Mouse (Mus musculus) hindbrain, embryonic 15.5 days (tissue): Measurements from ENCODE around the gene E130218I03Rik. TPM values are rescaled to one million over a fixed set of nuclear protein-coding genes. Genes with fewer than 3 reads are reported as not detected.
A peak's percentile ranks its signal among the peaks of the same experiment; 100 is the strongest.
"Not testable (repeated sequence)": the region's sequence is repeated elsewhere in the genome, so short reads cannot be mapped to it uniquely, and the experiment has no call there.

Experiments
- ATAC-seq: fragments of 200-750 bp; cut with Nextera tagmentation; 2 replicates; pipeline ENCODE4 v1.8.0; 2017; ENCODE audit warnings: low read depth, moderate number of reproducible peaks, moderate TSS enrichment; ENCODE audit not compliant: low FRiP score
- H3K27ac ChIP-seq: fragments of 300-500 bp; sonication (generic); replicated peaks from 2 replicates; pipeline ENCODE4 v1.5.1; 2015; ENCODE audit warnings: mild to moderate bottlenecking, inconsistent platforms
- H3K27me3 ChIP-seq: fragments of 300-500 bp; sonication (generic); 2 replicates; pipeline ENCODE4 v1.6.1; 2015; ENCODE audit warnings: control low read depth, inconsistent platforms
- H3K36me3 ChIP-seq: fragments of 300-500 bp; sonication (generic); 2 replicates; pipeline ENCODE4 v1.6.1; 2015; ENCODE audit warnings: control low read depth, inconsistent platforms
- H3K4me1 ChIP-seq: fragments of 300-500 bp; sonication (generic); replicated peaks from 2 replicates; pipeline ENCODE4 v1.6.1; 2015; ENCODE audit warnings: control low read depth, inconsistent platforms
- H3K4me2 ChIP-seq: fragments of 300-500 bp; sonication (generic); 2 replicates; pipeline ENCODE4 v1.6.1; 2015; ENCODE audit warnings: moderate library complexity, mild to moderate bottlenecking, inconsistent platforms
- H3K4me3 ChIP-seq: fragments of 300-500 bp; sonication (generic); 2 replicates; pipeline ENCODE4 v1.5.1; 2015; ENCODE audit warnings: mild to moderate bottlenecking, inconsistent platforms
- H3K9ac ChIP-seq: fragments of 300-500 bp; sonication (generic); 2 replicates; pipeline ENCODE4 v1.6.1; 2015; ENCODE audit warnings: inconsistent platforms
- H3K9me3 ChIP-seq: fragments of 300-500 bp; sonication (generic); 2 replicates; pipeline ENCODE4 v1.6.1; 2016; ENCODE audit warnings: control low read depth, inconsistent platforms
- WGBS: fragments of 180-500 bp; shearing (Covaris S2); methylation state at CpG from one replicate; pipeline ENCODE4 v1.1.7; 2015; 5-methylcytosine and 5-hydroxymethylcytosine counted together
- polyA plus RNA-seq: library from polyadenylated mRNA; unstranded; fragments of >200 nt; fragmentation: Nextera tagmentation; extraction: Ambion mirVana; gene quantifications from 2 replicates; pipeline ENCODE4 v1.2.1, GENCODE M21; 2015

The E130218I03Rik gene
- polyA plus RNA-seq, 1 experiment from 2014 or later: 0.48 TPM

GRCm38 (mm10) chr4:134253722-134254324 is 10.4 kb downstream of the E130218I03Rik start, which contains the start of gene Grrp1:
Gene Grrp1 (minus strand): TSS chr4:134254106.
- Histone ChIP-seq H3K27me3 (peaks cover 36% of the 10 kb centered on the region), H3K9me3 (no peaks in the 10 kb centered on the region), H3K4me1 (peaks cover 50% of the 10 kb centered on the region), H3K4me3 (peak within 1 kb of the TSS; percentile 56), H3K36me3 (no peaks in the 10 kb centered on the region), H3K4me2 (peak within 1 kb of the TSS; percentile 89), H3K27ac (peak within 1 kb of the TSS; percentile 36; the same call in 1 of the 2 replicates), H3K9ac (0 out of 2 replicates have a peak within 1 kb of the TSS, but pooled peaks have one; percentile 3)
- ATAC-seq: no peak
- WGBS: 2% methylated on average over 13 of the region's 13 CpGs

GRCm38 (mm10) chr4:134254835-134255234 is 11.4 kb downstream of the E130218I03Rik start:
- Histone ChIP-seq H3K9ac (no peak overlapping the region), H3K27me3 (peaks cover 36% of the 10 kb centered on the region), H3K27ac (no peak overlapping the region), H3K9me3 (no peaks in the 10 kb centered on the region), H3K36me3 (no peaks in the 10 kb centered on the region), H3K4me3 (no peak overlapping the region), H3K4me1 (peaks cover 40% of the 10 kb centered on the region), H3K4me2 (no peak overlapping the region)
- 23% methylated on average over 3 of the region's 3 CpGs for WGBS
- no peak for ATAC-seq

DNA sequence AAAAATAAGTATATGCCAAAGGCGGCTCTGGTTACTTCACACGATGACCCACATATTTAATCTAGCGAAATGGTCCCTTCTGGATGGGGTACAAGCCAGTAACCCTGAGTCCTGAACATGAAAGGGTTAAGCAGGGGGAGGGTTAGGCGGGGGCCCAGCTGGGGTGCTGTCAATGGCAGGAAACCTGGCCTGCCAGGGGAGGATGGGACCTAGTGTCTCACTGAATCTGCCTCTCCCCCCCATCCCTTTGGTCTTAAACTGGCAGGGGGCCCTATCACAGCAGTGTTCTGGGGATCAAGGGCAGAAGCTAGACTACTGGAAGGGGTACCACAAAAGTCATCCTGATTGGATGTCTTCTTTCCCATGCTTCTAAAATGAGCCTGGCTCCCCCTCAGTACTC is 12.4 kb downstream of the E130218I03Rik start:
- no peaks in the 10 kb centered on the region for H3K9me3 ChIP-seq
- H3K4me2 ChIP-seq: no peak overlapping the region
- H3K4me1 ChIP-seq: peaks cover 30% of the 10 kb centered on the region
- no peak overlapping the region for H3K9ac ChIP-seq
- no peak overlapping the region for H3K4me3 ChIP-seq
- ATAC-seq: no peak
- no peaks in the 10 kb centered on the region for H3K36me3 ChIP-seq
- peaks cover 36% of the 10 kb centered on the region for H3K27me3 ChIP-seq
- WGBS: 19% methylated on average over 4 of the region's 4 CpGs
- H3K27ac ChIP-seq: 0 out of 2 replicates have a peak overlapping the region, but pooled peaks have one; percentile 19

- peaks cover 36% of the 10 kb centered on the region for H3K27me3 ChIP-seq
- H3K27ac ChIP-seq: peak overlapping the region; percentile 19; the same call in 1 of the 2 replicates
- H3K4me2 ChIP-seq: no peak overlapping the region
- no peak overlapping the region for H3K4me3 ChIP-seq
- no peak for ATAC-seq
- H3K4me1 ChIP-seq: peaks cover 23% of the 10 kb centered on the region
- no peak overlapping the region for H3K9ac ChIP-seq
- WGBS: 7% methylated on average over 19 of the region's 19 CpGs
- no peaks in the 10 kb centered on the region for H3K9me3 ChIP-seq
- no peaks in the 10 kb centered on the region for H3K36me3 ChIP-seq
Observed at GRCm38 (mm10) chr4:134256407-134257197, 13.1 kb downstream of the E130218I03Rik start.

- no peak overlapping the region for H3K4me3 ChIP-seq
- no peak overlapping the region for H3K27ac ChIP-seq
- no peaks in the 10 kb centered on the region for H3K9me3 ChIP-seq
- H3K4me1 ChIP-seq: peaks cover 15% of the 10 kb centered on the region
- peaks cover 30% of the 10 kb centered on the region for H3K27me3 ChIP-seq
- 11% methylated on average over 11 of the region's 11 CpGs for WGBS
- H3K9ac ChIP-seq: no peak overlapping the region
- ATAC-seq: no peak
- no peaks in the 10 kb centered on the region for H3K36me3 ChIP-seq
- no peak overlapping the region for H3K4me2 ChIP-seq
Observed at GRCm38 (mm10) chr4:134257198-134258009, 13.9 kb downstream of the E130218I03Rik start.

DNA sequence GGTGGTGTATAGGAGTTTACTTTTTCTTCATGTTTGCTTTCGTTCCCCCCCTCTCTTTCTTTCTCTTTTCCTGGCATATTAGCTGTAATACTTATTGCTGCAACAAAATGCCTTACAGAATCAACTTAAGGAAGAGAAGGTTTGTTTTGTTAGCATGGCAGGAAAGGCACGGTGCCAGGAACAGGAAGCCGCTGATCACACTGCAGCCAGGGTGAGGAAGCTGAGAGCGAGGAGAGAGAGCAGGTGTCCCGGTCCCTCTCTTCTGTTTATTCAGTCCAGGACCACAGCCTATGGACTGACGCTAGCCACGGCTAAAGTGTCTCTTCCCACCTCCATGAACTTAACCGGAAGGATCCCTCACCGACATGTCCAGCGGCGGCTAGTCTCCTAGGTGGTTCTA is 14.9 kb downstream of the E130218I03Rik start:
- 71% methylated on average over 11 of the region's 11 CpGs for WGBS
- H3K27me3 ChIP-seq: peaks cover 23% of the 10 kb centered on the region
- H3K9ac ChIP-seq: no peak overlapping the region
- ATAC-seq: no peak
- no peak overlapping the region for H3K4me3 ChIP-seq
- H3K27ac ChIP-seq: no peak overlapping the region
- no peak overlapping the region for H3K4me2 ChIP-seq
- no peaks in the 10 kb centered on the region for H3K36me3 ChIP-seq
- H3K4me1 ChIP-seq: peaks cover 10% of the 10 kb centered on the region
- no peaks in the 10 kb centered on the region for H3K9me3 ChIP-seq

GRCm38 (mm10) chr4:134263191-134263590 is 19.7 kb downstream of the E130218I03Rik start:
- no peak for ATAC-seq

GRCm38 (mm10) chr4:134265860-134266585 is 22.6 kb downstream of the E130218I03Rik start:
- Histone ChIP-seq H3K27ac (no peak overlapping the region), H3K36me3 (no peaks in the 10 kb centered on the region), H3K4me2 (no peak overlapping the region), H3K4me3 (no peak overlapping the region), H3K9ac (no peak overlapping the region), H3K9me3 (no peaks in the 10 kb centered on the region), H3K27me3 (no peaks in the 10 kb centered on the region), H3K4me1 (no peaks in the 10 kb centered on the region)
- ATAC-seq: no peak
- 67% methylated on average over 9 of the region's 9 CpGs for WGBS

More at GRCm38 (mm10) chr4:134263191-134263590, 19.7 kb downstream of the E130218I03Rik start:
- Histone ChIP-seq H3K4me2 (no peak overlapping the region), H3K4me3 (no peak overlapping the region), H3K4me1 (no peaks in the 10 kb centered on the region), H3K9me3 (no peaks in the 10 kb centered on the region), H3K27me3 (no peaks in the 10 kb centered on the region), H3K27ac (no peak overlapping the region), H3K9ac (no peak overlapping the region), H3K36me3 (no peaks in the 10 kb centered on the region)
- WGBS: 36% methylated on average over 6 of the region's 6 CpGs

DNA sequence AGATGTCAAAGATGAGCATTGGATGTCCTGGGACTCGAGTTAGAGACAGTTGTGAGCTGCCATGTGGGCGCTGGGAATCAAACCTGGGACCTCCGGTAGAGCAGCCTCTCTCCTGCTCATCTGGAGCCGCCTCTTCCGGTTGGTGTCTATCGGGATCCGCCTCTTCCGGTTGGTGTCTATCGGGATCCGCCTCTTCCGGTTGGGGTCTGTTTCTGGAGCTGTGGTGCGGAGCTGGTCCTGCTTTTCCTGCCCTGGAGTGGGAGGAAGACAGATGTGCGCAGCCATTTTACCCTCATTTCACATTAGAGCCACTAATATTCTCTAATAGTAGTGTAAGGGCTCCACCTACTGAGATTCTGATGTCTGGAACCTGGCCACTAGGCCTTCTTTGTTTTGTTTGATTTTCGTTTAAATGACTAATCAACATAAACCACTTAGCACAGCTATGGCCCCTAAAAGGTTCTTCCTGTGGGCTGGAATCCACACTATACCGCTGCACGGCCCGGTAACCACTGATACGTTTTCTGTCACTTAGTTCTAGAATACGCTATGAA is 24.7 kb downstream of the E130218I03Rik start:
- H3K9me3 ChIP-seq: no peaks in the 10 kb centered on the region
- 87% methylated on average over 19 of the region's 19 CpGs for WGBS
- no peak overlapping the region for H3K4me3 ChIP-seq
- ATAC-seq: no peak
- H3K36me3 ChIP-seq: no peaks in the 10 kb centered on the region
- H3K9ac ChIP-seq: no peak overlapping the region
- no peaks in the 10 kb centered on the region for H3K27me3 ChIP-seq
- H3K4me2 ChIP-seq: no peak overlapping the region
- H3K27ac ChIP-seq: no peak overlapping the region
- H3K4me1 ChIP-seq: no peaks in the 10 kb centered on the region

DNA sequence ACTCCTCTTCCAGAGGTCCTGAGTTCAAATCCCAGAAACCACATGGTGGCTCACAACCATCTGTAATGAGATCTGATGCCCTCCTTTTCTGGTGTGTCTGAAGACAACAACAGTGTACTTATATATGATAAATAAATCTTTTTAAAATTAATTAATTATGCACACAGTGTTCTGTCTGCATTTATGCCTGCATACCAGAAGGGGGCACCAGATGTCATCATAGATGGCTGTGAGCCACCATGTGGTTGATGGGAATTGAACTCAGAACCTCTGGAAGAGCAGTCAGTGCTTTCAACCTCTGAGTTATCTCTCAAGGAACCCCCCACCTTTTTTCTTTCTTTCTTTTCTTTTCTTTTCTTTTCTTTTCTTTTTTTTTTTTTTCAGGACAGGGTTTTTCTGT is 26.2 kb downstream of the E130218I03Rik start:
- not testable (repeated sequence) for H3K4me1 ChIP-seq, ATAC-seq, H3K9ac ChIP-seq, H3K9me3 ChIP-seq, H3K27ac ChIP-seq, H3K4me3 ChIP-seq, H3K36me3 ChIP-seq, H3K4me2 ChIP-seq, H3K27me3 ChIP-seq

GRCm38 (mm10) chr4:134271979-134272378 is 28.5 kb downstream of the E130218I03Rik start:
- Histone ChIP-seq H3K36me3 (peaks cover 16% of the 10 kb centered on the region), H3K9me3 (no peaks in the 10 kb centered on the region), H3K4me1 (no peaks in the 10 kb centered on the region), H3K4me3 (no peak overlapping the region), H3K27me3 (no peaks in the 10 kb centered on the region), H3K27ac (no peak overlapping the region), H3K9ac (no peak overlapping the region), H3K4me2 (no peak overlapping the region)
- 86% methylated on average over 7 of the region's 7 CpGs for WGBS
- no peak for ATAC-seq
